Mouse (Mus musculus): ENCODE measurements at regions not wholly inside any gene's neighbourhood (a gene's known extent, or its start where the extent isn't known, plus 50 kb on each side); places are given as distances from the start of the nearest gene placed in this dataset.

- Histone ChIP-seq H3K9me3 (ENCODE audit: low read length) (no peaks in the 10 kb centered on the region), H3K36me3 (ENCODE audit: insufficient read depth, low read length) (no peaks in the 10 kb centered on the region), H3K4me2 (ENCODE audit: low read depth, low read length, poor library complexity, severe bottlenecking) (no peak overlapping the region), H3K27ac (ENCODE audit: low read depth, low read length) (no peak overlapping the region), H3K4me1 (ENCODE audit: insufficient read depth, low read length) (no peaks in the 10 kb centered on the region), H3K4me3 (ENCODE audit: low read depth, low read length) (no peak overlapping the region), H3K9ac (replicated peaks; ENCODE audit: low read length, poor library complexity, severe bottlenecking) (no peak overlapping the region), H3K27me3 (ENCODE audit: insufficient read depth, low read length) (no peaks in the 10 kb centered on the region)
- no peak for TF ChIP-seq CTCF (IDR thresholded peaks at IDR 0.05)
- DNase-seq (ENCODE audit: low spot score), result no peak
- no peak for ATAC-seq (ENCODE audit: low FRiP score)
- 69% methylated on average over 9 of the region's 9 CpGs for WGBS
These were observed 351.0 kb downstream of the Ets1 start for GRCm38 (mm10) chr9:32986836-32987673.

GRCm38 (mm10) chr9:32989006-32989405, 353.0 kb downstream of the Ets1 start:
- no peaks in the 10 kb centered on the region for H3K9me3 ChIP-seq (ENCODE audit: low read length)
- H3K4me1 ChIP-seq (ENCODE audit: insufficient read depth, low read length), result no peaks in the 10 kb centered on the region
- TF ChIP-seq CTCF (IDR thresholded peaks at IDR 0.05), result no peak
- H3K27ac ChIP-seq (ENCODE audit: low read depth, low read length), result no peak overlapping the region
- H3K4me3 ChIP-seq (ENCODE audit: low read depth, low read length), result no peak overlapping the region
- H3K27me3 ChIP-seq (ENCODE audit: insufficient read depth, low read length), result no peaks in the 10 kb centered on the region
- H3K9ac ChIP-seq (replicated peaks; ENCODE audit: low read length, poor library complexity, severe bottlenecking), result no peak overlapping the region
- no peak overlapping the region for H3K4me2 ChIP-seq (ENCODE audit: low read depth, low read length, poor library complexity, severe bottlenecking)
- 89% methylated on average over 1 of the region's 1 CpGs for WGBS
- no peaks in the 10 kb centered on the region for H3K36me3 ChIP-seq (ENCODE audit: insufficient read depth, low read length)
- ATAC-seq (ENCODE audit: low FRiP score) (no peak), DNase-seq (ENCODE audit: low spot score) (no peak)

GRCm38 (mm10) chr9:32998323-32998722, 362.3 kb downstream of the Ets1 start:
- WGBS, result 82% methylated on average over 1 of the region's 1 CpGs

DNA sequence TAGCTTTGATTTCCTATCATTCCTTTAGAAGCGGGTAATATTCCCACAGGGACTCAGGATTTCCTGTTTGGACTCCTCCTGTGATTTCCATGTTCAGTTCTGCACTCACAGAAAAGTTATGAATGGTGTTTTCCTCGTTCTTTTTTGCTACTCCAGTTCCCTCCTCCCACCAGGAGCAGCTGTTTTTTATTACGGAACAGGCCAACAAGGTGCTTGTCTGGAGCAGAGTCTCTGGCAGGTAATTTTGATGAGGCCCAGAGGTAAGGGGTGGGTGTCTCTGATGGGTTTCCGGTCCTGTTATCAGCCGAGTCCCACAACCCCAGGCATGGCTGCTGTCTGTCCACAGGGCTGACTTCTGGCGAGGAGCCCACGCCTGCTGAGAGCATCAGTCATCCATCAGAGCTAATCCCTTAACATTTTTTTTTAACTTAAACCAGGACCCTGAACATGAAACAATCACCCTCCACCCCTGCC, 364.7 kb downstream of the Ets1 start:
- WGBS, result 48% methylated on average over 7 of the region's 7 CpGs
- no peak for DNase-seq (ENCODE audit: low spot score)
- H3K9me3 ChIP-seq (ENCODE audit: low read length), result no peaks in the 10 kb centered on the region
- no peaks in the 10 kb centered on the region for H3K36me3 ChIP-seq (ENCODE audit: insufficient read depth, low read length)
- H3K4me3 ChIP-seq (ENCODE audit: low read depth, low read length), result no peak overlapping the region
- no peak for TF ChIP-seq CTCF (IDR thresholded peaks at IDR 0.05)
- no peaks in the 10 kb centered on the region for H3K4me1 ChIP-seq (ENCODE audit: insufficient read depth, low read length)
- no peaks in the 10 kb centered on the region for H3K27me3 ChIP-seq (ENCODE audit: insufficient read depth, low read length)
- H3K4me2 ChIP-seq (ENCODE audit: low read depth, low read length, poor library complexity, severe bottlenecking), result no peak overlapping the region
- ATAC-seq (ENCODE audit: low FRiP score), result no peak
- no peak overlapping the region for H3K9ac ChIP-seq (replicated peaks; ENCODE audit: low read length, poor library complexity, severe bottlenecking)
- no peak overlapping the region for H3K27ac ChIP-seq (ENCODE audit: low read depth, low read length)

More at GRCm38 (mm10) chr9:32998323-32998722, 362.3 kb downstream of the Ets1 start:
- Histone ChIP-seq H3K36me3 (ENCODE audit: insufficient read depth, low read length) (no peaks in the 10 kb centered on the region), H3K4me3 (ENCODE audit: low read depth, low read length) (no peak overlapping the region), H3K4me1 (ENCODE audit: insufficient read depth, low read length) (no peaks in the 10 kb centered on the region), H3K27ac (ENCODE audit: low read depth, low read length) (no peak overlapping the region), H3K9ac (replicated peaks; ENCODE audit: low read length, poor library complexity, severe bottlenecking) (no peak overlapping the region), H3K27me3 (ENCODE audit: insufficient read depth, low read length) (no peaks in the 10 kb centered on the region), H3K9me3 (ENCODE audit: low read length) (no peaks in the 10 kb centered on the region), H3K4me2 (ENCODE audit: low read depth, low read length, poor library complexity, severe bottlenecking) (no peak overlapping the region)
- DNase-seq (ENCODE audit: low spot score), result no peak
- no peak for TF ChIP-seq CTCF (IDR thresholded peaks at IDR 0.05)
- no peak for ATAC-seq (ENCODE audit: low FRiP score)

- ATAC-seq (ENCODE audit: low FRiP score), result no peak
- no peak for DNase-seq (ENCODE audit: low spot score)
- Histone ChIP-seq H3K4me2 (ENCODE audit: low read depth, low read length, poor library complexity, severe bottlenecking) (no peak overlapping the region), H3K9ac (replicated peaks; ENCODE audit: low read length, poor library complexity, severe bottlenecking) (no peak overlapping the region), H3K27me3 (ENCODE audit: insufficient read depth, low read length) (no peaks in the 10 kb centered on the region), H3K27ac (ENCODE audit: low read depth, low read length) (no peak overlapping the region), H3K9me3 (ENCODE audit: low read length) (no peaks in the 10 kb centered on the region), H3K4me1 (ENCODE audit: insufficient read depth, low read length) (no peaks in the 10 kb centered on the region), H3K36me3 (ENCODE audit: insufficient read depth, low read length) (no peaks in the 10 kb centered on the region), H3K4me3 (ENCODE audit: low read depth, low read length) (no peak overlapping the region)
- no peak for TF ChIP-seq CTCF (IDR thresholded peaks at IDR 0.05)
- 66% methylated on average over 9 of the region's 9 CpGs for WGBS
These were observed 365.3 kb downstream of the Ets1 start for GRCm38 (mm10) chr9:33001165-33001949.

- no peak for TF ChIP-seq CTCF (IDR thresholded peaks at IDR 0.05)
- DNase-seq (ENCODE audit: low spot score), result no peak
These were observed 367.9 kb downstream of the Ets1 start for GRCm38 (mm10) chr9:33003880-33004279.

More at GRCm38 (mm10) chr9:33003880-33004279, 367.9 kb downstream of the Ets1 start:
- Histone ChIP-seq H3K4me1 (ENCODE audit: insufficient read depth, low read length) (no peaks in the 10 kb centered on the region), H3K36me3 (ENCODE audit: insufficient read depth, low read length) (no peaks in the 10 kb centered on the region), H3K27ac (ENCODE audit: low read depth, low read length) (no peak overlapping the region), H3K4me3 (ENCODE audit: low read depth, low read length) (no peak overlapping the region), H3K9ac (replicated peaks; ENCODE audit: low read length, poor library complexity, severe bottlenecking) (no peak overlapping the region), H3K4me2 (ENCODE audit: low read depth, low read length, poor library complexity, severe bottlenecking) (no peak overlapping the region), H3K27me3 (ENCODE audit: insufficient read depth, low read length) (no peaks in the 10 kb centered on the region), H3K9me3 (ENCODE audit: low read length) (no peaks in the 10 kb centered on the region)
- ATAC-seq (ENCODE audit: low FRiP score), result no peak
- WGBS, result 94% methylated on average over 1 of the region's 1 CpGs
